Mouse (Mus musculus) layer of hippocampus, adult 8-10 months (tissue): Measurements from ENCODE around the gene Msantd2. TPM values are rescaled to one million over a fixed set of nuclear protein-coding genes. Genes with fewer than 3 reads are reported as not detected.

Experiments
- DNase-seq, 2 experiments: peaks; one replicate each; pipeline ENCODE4 v3.0.0; 2022; ENCODE audit warnings: low spot score in 2 of 2
- total RNA-seq, 4 experiments: library from RNA; stranded (reverse); gene quantifications; 2 replicates each; pipeline ENCODE4 v1.2.4; 2022

The Msantd2 gene
- total RNA-seq = 10 to 100 TPM; 20.2 to 25.7 (median 23.6) TPM

- DNase-seq = peak; percentile 76 to 82
Observed at GRCm38 (mm10) chr9:37488611-37489396, at the start of gene Msantd2. Msantd2 (plus strand) TSS chr9:37489319.

- no peak for DNase-seq
Observed at GRCm38 (mm10) chr9:37452401-37452800, 36.7 kb upstream of the Msantd2 start.

GRCm38 (mm10) chr9:37453328-37453727 is 35.8 kb upstream of the Msantd2 start:
- DNase-seq = no peak

GRCm38 (mm10) chr9:37454011-37454492 is 35.1 kb upstream of the Msantd2 start:
- DNase-seq = no peak

GRCm38 (mm10) chr9:37454991-37455390 is 34.1 kb upstream of the Msantd2 start:
- no peak for DNase-seq

GRCm38 (mm10) chr9:37455868-37456267 is 33.3 kb upstream of the Msantd2 start:
- DNase-seq = no peak

GRCm38 (mm10) chr9:37456481-37456910 is 32.6 kb upstream of the Msantd2 start:
- DNase-seq = peak; percentile 51 to 63

GRCm38 (mm10) chr9:37457151-37457550 is 32.0 kb upstream of the Msantd2 start:
- DNase-seq = no peak

GRCm38 (mm10) chr9:37459665-37460042 is 29.5 kb upstream of the Msantd2 start:
- DNase-seq = no peak

- DNase-seq = peak in 1 of 2 experiments; percentile 30
Observed at GRCm38 (mm10) chr9:37460043-37460960, 28.8 kb upstream of the Msantd2 start.

GRCm38 (mm10) chr9:37460961-37461340 is 28.2 kb upstream of the Msantd2 start:
- no peak for DNase-seq

GRCm38 (mm10) chr9:37461571-37461970 is 27.5 kb upstream of the Msantd2 start:
- no peak for DNase-seq

GRCm38 (mm10) chr9:37462764-37463163 is 26.4 kb upstream of the Msantd2 start:
- peak in 1 of 2 experiments; percentile 27 for DNase-seq

- no peak for DNase-seq
Observed at GRCm38 (mm10) chr9:37473611-37474125, 15.5 kb upstream of the Msantd2 start.

GRCm38 (mm10) chr9:37474923-37475322 is 14.2 kb upstream of the Msantd2 start:
- DNase-seq = peak; percentile 41 to 57

GRCm38 (mm10) chr9:37485146-37485545 is 4.0 kb upstream of the Msantd2 start:
- DNase-seq = no peak

GRCm38 (mm10) chr9:37488041-37488440 is 1.1 kb upstream of the Msantd2 start:
- no peak for DNase-seq

- DNase-seq = peak; percentile 15 to 18
Observed at GRCm38 (mm10) chr9:37489446-37490120, 464 bp downstream of the Msantd2 start.

GRCm38 (mm10) chr9:37495761-37496160 is 6.6 kb downstream of the Msantd2 start:
- no peak for DNase-seq

- DNase-seq = no peak
Observed at GRCm38 (mm10) chr9:37496325-37496724, 7.2 kb downstream of the Msantd2 start.

GRCm38 (mm10) chr9:37500201-37500600 is 11.1 kb downstream of the Msantd2 start:
- no peak for DNase-seq
